Mouse (Mus musculus): Measurements from ENCODE around the gene Parp8.

GRCm38 (mm10) chr13:117028221-117028620 lies 2.9 kb upstream of the Parp8 start:
- no peak for TF ChIP-seq POLR2A (IDR thresholded peaks at IDR 0.05; ENCODE audit: low read depth, low read length)
- TF ChIP-seq CTCF (IDR thresholded peaks at IDR 0.05; ENCODE audit: extremely low read depth, insufficient read length, insufficient replicate concordance, low read depth, low read length), result no peak

Data from small intestine, adult 2 months (tissue).